Mouse (Mus musculus) urinary bladder, postnatal 36 days (tissue): ENCODE measurements around the gene Cdh1.

Experiments
- DNase-seq, 2 experiments: peaks; one replicate each; pipeline ENCODE4 v3.0.0; 2022; ENCODE audit warnings: low spot score in 2 of 2, mixed read lengths in 1 of 2

Gene Cdh1

GRCm38 (mm10) chr8:106651994-106652393, 48.8 kb downstream of the Cdh1 start:
- DNase-seq = no peak

DNA sequence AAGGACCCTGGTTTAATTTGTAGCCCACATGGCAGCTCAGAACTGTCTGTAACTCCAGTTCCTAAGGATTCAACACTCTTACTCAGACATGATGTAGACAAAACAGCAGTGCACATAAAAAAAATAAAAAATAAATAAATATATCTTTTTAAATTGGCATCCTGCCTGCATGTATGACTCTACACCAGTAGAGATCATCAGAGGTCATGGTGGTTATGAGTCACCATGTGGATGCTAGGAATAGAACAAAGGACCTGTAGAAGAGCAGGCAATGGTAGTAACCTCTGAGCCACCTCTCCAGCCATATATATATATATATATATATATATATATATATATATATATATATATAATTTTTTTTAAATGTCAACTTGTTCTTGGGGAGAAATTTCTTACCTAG, 52.9 kb downstream of the Cdh1 start:
- no peak for DNase-seq

GRCm38 (mm10) chr8:106672786-106673185, 69.6 kb downstream of the Cdh1 start:
- no peak for DNase-seq

GRCm38 (mm10) chr8:106674318-106674717, 71.2 kb downstream of the Cdh1 start:
- no peak for DNase-seq

DNA sequence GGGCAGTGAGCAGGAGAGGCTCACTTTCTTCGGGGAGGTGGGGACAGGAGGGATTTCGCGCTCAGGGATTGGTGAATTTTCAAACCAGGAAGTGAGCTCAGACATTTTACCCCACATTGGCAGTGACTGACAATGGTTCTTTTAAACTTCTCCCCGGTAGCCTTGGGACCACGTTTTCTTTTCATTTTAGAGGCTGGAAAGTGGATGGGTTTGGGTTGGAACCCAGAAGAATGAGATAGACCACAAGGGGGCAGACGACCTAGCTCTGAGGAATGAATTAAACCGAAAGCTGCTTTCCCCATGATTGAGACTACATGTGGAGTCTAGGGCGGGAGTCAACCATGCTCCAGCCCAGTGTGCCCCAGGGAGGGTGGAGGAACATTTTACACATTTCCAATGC, 71.7 kb downstream of the Cdh1 start:
- DNase-seq = no peak

DNA sequence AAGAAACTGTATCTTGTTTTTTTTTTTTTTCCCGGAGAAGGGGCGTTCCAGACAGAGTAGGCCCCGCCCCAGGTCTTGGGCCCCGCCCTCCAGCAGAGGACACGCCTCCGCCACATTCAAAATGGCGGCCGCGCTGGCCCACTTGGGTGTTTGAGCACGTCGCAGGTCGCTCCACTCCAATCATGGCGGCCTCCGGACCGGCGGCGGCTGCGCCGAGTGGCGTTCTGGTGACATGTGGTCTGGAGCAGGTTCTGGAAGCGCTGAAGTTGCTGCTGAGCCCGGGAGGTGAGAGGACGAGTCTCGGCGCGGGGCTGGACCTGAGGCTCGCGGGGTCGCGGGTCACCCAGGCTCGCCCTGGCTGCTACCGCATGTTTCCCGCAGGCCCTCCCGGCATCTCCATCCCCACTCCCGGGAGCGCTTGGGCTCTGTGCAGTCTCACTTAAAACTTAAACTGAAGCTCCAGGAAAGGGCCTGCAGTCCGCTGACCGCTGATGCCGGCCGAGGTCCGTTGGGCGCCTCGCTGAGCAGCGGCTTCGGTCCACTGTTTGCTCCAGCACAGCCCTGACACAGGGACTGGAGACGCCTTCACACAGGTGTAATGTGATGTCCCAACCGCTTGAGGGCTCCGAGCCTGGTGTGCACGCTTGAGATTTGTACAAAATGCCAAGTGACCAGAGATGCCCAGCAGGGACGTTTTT, 80.0 kb downstream of the Cdh1 start, which contains the start of gene Tango6:
TSS of gene Tango6 (plus strand) at position 98 of the 698 bp plus-strand sequence.
- peak; percentile 85 to 91 for DNase-seq

- DNase-seq = no peak
Observed at GRCm38 (mm10) chr8:106684387-106684786, 81.2 kb downstream of the Cdh1 start.

DNA sequence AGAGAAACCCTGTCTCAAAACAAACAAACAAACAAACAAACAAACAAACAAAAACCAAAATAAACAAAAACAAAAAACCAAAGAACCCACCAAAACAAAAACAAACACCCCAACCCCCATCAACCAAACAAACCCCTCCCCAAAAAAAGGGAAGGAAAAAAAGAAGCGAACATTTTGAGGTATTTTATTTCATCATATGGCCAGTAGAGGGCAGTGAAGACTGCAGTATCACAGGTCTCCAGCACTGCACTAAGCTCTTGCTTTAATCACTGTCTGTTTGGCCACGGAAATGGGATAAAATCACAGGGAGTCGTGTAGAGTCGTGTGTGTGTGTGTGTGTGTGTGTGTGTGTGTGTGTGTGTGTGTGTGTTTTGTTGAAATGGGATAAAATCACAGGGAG, 84.3 kb downstream of the Cdh1 start:
- DNase-seq = no peak

GRCm38 (mm10) chr8:106697748-106698248, 94.6 kb downstream of the Cdh1 start:
- DNase-seq = no peak

DNA sequence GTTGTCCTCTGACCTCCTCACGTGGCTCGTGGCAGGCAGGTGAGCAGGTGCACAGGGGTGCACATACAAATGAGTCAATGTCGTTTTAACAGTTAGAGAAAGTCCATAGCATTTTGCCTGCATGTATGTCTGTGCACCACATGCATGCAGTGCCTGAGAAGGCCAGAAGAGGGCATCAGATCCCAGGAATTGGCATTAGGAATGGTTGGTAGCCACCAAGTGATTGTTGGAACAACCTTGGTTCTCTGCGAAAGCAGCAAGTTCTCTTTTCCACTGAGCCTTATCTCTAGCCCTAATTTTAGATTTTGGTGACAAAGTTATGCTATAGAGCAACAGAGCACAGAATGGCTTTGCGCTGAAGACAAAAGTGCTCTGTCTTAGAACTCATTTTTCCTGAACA, 96.4 kb downstream of the Cdh1 start:
- peak; percentile 46 for DNase-seq

GRCm38 (mm10) chr8:106700131-106700530, 97.0 kb downstream of the Cdh1 start:
- no peak for DNase-seq

DNA sequence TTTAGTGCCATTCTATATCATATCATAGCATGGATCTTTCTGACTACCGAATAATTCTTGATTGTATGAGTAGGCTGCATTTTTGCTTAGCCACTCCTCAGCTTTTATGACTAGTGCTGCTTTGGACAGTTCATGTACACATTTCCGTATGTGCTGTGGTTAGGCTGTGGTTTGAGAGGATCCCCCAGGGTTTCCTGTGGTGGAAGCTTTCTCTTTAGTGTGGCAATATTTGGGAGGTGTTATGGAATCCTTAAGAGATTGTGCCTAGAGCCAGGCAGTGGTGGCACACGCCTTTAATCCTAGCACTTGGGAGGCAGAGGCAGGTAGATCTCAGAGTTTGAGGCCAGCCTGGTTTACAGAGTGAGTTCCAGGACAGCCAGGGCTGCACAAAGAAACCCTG, 98.2 kb downstream of the Cdh1 start:
- no peak for DNase-seq

DNA sequence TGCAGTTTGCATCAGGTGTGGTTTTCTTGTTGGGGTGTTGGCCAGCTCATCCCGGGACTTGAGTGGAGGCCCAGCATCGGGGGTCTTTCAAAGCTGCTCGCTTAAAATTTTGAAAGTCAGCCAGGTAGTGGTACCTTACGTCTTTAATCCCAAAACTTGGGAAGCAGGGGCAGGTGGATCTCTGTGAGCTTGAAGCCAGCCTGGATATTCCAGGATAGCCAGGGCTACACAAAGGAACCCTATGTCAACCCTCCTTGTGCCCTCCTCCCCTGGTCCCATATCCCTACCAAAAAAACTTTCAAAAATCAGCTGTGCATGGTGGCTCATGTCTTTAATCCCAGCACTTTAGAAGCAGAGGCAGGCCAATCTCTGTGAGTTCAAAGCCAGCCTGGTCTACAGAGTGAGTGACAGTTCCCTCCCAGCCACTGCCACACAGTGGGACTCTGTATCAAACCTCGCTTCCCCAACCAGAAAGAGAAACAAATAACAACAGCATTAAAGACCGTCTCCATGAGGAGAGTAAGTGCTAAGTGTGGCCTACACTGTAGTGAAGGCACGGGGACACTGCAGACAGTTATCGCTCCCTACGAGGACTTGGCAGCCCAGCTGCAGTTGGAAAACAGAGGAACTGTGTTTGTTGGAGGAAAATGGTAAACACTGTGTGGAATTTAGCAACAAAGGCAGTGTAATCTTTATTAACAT, 101.2 kb downstream of the Cdh1 start:
- no peak for DNase-seq

- DNase-seq = peak in 1 of 2 experiments; percentile 30
Observed at GRCm38 (mm10) chr8:106704901-106705321, 101.8 kb downstream of the Cdh1 start.

DNA sequence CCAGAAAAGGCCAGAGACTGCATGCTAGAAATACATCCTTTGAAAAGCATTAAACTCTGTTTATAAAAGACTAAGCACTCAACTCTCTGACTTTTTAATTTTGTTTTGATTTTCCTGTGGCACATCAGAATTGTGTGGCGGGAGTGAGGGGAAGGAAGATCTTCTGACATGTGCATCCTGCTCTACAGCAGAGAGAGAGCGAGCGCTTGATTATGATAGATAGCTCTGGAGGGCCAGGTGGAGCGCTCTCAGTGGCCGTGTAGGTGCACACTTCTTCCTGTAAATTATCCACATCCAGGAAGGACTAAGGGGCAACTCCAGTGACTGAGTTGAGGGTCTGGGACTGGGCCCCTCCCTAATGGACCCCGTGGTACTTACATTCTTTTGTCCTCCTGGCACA, 103.0 kb downstream of the Cdh1 start:
- DNase-seq = no peak

GRCm38 (mm10) chr8:106710002-106710401, 106.9 kb downstream of the Cdh1 start:
- no peak for DNase-seq

GRCm38 (mm10) chr8:106712487-106712886, 109.3 kb downstream of the Cdh1 start:
- DNase-seq = no peak

- no peak for DNase-seq
Observed at GRCm38 (mm10) chr8:106714297-106714696, 111.1 kb downstream of the Cdh1 start.

DNA sequence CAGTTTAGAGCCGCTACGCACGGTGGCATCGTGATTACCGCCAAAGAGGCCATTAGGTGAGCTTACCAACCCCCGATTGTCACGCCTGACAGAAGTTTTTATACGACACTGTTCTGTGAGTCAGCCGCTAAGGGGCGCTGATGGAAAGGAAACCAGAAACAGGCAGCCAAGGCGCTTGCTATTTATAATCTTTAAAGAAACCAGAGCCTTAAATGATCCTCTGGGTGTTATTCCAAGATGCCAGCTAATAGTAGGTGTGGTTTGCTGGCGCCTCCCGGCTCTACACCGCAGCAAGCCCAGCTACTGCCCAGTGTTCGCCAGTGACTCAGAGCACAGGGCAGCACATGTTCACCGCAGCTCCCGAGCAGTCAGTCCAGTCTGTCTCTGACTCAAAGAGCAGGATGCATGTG, 114.9 kb downstream of the Cdh1 start:
- DNase-seq = peak; percentile 77
